Mouse (Mus musculus) cerebral cortex, adult 2 months (tissue): Measurements from ENCODE around the gene Ifih1.

ENCODE experiments used
- WGBS: fragments of 180-500 bp; shearing (Covaris S2); methylation state at CpG from one replicate; pipeline ENCODE4 v1.1.7; 2018; 5-methylcytosine and 5-hydroxymethylcytosine counted together

The Ifih1 gene

GRCm38 (mm10) chr2:62549659-62550058 lies 96.4 kb downstream of the Ifih1 start:
- 81% methylated on average over 3 of the region's 3 CpGs for WGBS

- 39% methylated on average over 4 of the region's 4 CpGs for WGBS
Observed at GRCm38 (mm10) chr2:62549131-62549530, 96.9 kb downstream of the Ifih1 start.

GRCm38 (mm10) chr2:62548104-62548503 lies 98.0 kb downstream of the Ifih1 start:
- 54% methylated on average over 5 of the region's 5 CpGs for whole genome bisulfite sequencing
